Mouse (Mus musculus): ENCODE measurements around the gene 2210407C18Rik. TPM values are rescaled to one million over a fixed set of nuclear protein-coding genes. Genes with fewer than 3 reads are reported as not detected.

2210407C18Rik gene
- not detected in 2 replicates for polyA plus RNA-seq (2012; ENCODE audit: low replicate concordance)

DNA sequence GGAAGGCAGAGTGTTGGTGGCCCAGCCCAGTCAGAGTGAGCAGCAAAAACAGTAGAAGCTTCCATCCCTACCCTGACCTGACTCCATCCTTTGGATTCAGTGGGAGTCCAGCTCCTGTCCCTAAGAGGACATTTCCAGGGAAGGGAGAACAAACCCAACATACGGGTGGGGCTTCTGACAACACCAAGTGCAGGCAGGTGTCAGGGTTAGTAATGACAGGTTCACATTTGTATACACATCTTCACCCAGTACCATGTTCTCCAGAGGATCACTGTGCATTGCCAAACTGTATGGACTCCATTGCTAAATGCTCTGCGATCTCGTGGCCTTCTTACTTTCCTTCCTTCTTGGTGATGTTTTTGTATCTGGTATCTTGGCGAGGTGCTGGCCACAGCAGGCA lies at the start of gene 2210407C18Rik:
Gene 2210407C18Rik (minus strand): TSS at position 101 of the 400 bp plus-strand sequence.

DNA sequence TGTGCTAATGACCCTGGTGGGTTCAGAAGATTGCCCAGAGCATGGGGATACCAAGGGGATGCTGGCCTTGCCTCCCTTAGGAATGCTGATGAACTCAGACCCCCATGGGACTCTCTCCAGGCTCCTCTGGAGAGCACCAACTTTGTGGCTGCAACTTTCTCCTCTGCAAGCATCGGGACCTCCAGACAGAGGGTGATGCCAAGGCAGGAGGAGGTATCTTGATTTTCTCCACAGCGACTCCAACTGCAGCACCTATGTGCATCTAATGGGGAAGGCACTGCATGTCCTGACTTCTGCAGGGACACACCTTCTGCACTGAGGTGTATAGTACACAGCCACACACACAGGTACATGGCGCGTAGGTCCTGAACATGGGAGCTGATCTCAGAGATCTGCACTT lies 42.7 kb upstream of the 2210407C18Rik start, which contains the start of gene Olfr322:
Gene Olfr322 (plus strand): TSS at position 187 of the 400 bp plus-strand sequence.

GRCm38 (mm10) chr11:58640272-58640867 lies 24.5 kb upstream of the 2210407C18Rik start, which contains the start of gene Trim58:
TSS of gene Trim58 (plus strand) at chr11:58640465.

GRCm38 (mm10) chr11:58630401-58630800 lies 14.5 kb upstream of the 2210407C18Rik start, which contains the start of gene Olfr323:
TSS of gene Olfr323 (minus strand) at chr11:58630501.

DNA sequence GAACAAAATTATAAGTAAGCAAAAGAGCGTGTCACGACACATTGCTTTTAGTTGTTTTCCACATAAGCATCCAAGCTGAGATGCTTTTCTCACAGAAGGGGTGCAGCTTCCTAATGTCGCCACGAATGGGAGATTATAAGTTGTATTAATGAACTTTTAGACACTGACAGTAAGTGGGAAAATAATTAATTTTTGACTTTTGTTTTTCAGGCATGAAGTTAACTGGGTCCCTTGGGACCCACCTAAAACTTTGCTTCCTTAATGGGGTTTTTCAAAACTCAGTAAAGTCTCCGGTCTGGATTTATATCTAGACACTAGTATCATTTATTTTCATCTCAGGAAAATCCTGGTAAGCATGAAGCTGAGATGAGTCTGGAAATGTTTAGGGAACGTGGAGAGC lies 21.1 kb downstream of the 2210407C18Rik start, which contains the start of gene Olfr324:
Gene Olfr324 (plus strand): TSS at position 301 of the 400 bp plus-strand sequence.

GRCm38 (mm10) chr11:58577430-58577829 lies 38.4 kb downstream of the 2210407C18Rik start, which contains the start of gene Olfr325:
TSS of gene Olfr325 (plus strand) at chr11:58577730.

DNA sequence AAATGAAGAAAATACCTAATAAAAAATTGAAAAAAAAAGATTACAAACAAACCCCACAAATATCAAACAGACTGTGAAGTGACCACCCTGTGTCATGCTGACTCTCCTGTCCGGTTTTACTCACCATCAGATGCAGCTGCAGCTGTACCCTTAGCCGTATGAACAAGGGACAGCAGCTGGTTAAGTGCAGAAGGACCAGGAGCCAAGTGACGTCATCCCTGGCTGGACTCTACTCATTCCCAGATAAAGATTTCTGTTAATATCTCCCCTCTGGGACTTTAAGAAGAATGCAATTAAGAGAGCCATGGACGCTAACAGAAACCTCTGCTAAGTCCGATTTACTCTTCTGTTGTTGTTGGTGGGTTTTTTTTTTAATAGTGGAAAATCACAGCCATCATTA lies 45.5 kb downstream of the 2210407C18Rik start, which contains the start of gene Olfr224:
Gene Olfr224 (minus strand): TSS at position 149 of the 400 bp plus-strand sequence.

Other genes starting within 250 kb of the 2210407C18Rik start
- not detected in 2 replicates for gene Lypd8, start 237.0 kb downstream of the 2210407C18Rik start, polyA plus RNA-seq (2012; ENCODE audit: low replicate concordance)
- not detected in 2 replicates for gene 1810065E05Rik, start 195.0 kb downstream of the 2210407C18Rik start, polyA plus RNA-seq (2012; ENCODE audit: low replicate concordance)
- not detected in 2 replicates for gene Gm12253, start 183.5 kb downstream of the 2210407C18Rik start, polyA plus RNA-seq (2012; ENCODE audit: low replicate concordance)
- gene Lypd9, start 163.2 kb downstream of the 2210407C18Rik start, polyA plus RNA-seq (2012; ENCODE audit: low replicate concordance), result not detected in 2 replicates
- gene Olfr30, start 153.8 kb downstream of the 2210407C18Rik start, polyA plus RNA-seq (2012; ENCODE audit: low replicate concordance), result not detected in 2 replicates
- gene Olfr332, start 123.5 kb downstream of the 2210407C18Rik start, polyA plus RNA-seq (2012; ENCODE audit: low replicate concordance), result not detected in 2 replicates
- gene Olfr331, start 113.5 kb downstream of the 2210407C18Rik start, polyA plus RNA-seq (2012; ENCODE audit: low replicate concordance), result not detected in 2 replicates
- gene Olfr330, start 81.2 kb downstream of the 2210407C18Rik start, polyA plus RNA-seq (2012; ENCODE audit: low replicate concordance), result not detected in 2 replicates
- not detected in 2 replicates for gene Olfr329-ps, start 69.7 kb downstream of the 2210407C18Rik start, polyA plus RNA-seq (2012; ENCODE audit: low replicate concordance)
- gene Olfr328, start 60.4 kb downstream of the 2210407C18Rik start, polyA plus RNA-seq (2012; ENCODE audit: low replicate concordance), result not detected in 2 replicates
- not detected in 2 replicates for gene Olfr224, start 45.5 kb downstream of the 2210407C18Rik start, polyA plus RNA-seq (2012; ENCODE audit: low replicate concordance)
- gene Olfr325, start 38.3 kb downstream of the 2210407C18Rik start, polyA plus RNA-seq (2012; ENCODE audit: low replicate concordance), result not detected in 2 replicates
- not detected in 2 replicates for gene Olfr324, start 21.0 kb downstream of the 2210407C18Rik start, polyA plus RNA-seq (2012; ENCODE audit: low replicate concordance)
- 0.18 TPM in 1 of 2 replicates, not detected in the other for gene Olfr323, start 14.4 kb upstream of the 2210407C18Rik start, polyA plus RNA-seq (2012; ENCODE audit: low replicate concordance)
- gene Trim58, start 24.4 kb upstream of the 2210407C18Rik start, polyA plus RNA-seq (2012; ENCODE audit: low replicate concordance), result 0.15 and 5.6 TPM in 2 replicates
- 0.03 TPM in 1 of 2 replicates, not detected in the other for gene Olfr322, start 42.7 kb upstream of the 2210407C18Rik start, polyA plus RNA-seq (2012; ENCODE audit: low replicate concordance)
- gene Olfr320, start 65.0 kb upstream of the 2210407C18Rik start, polyA plus RNA-seq (2012; ENCODE audit: low replicate concordance), result not detected in 2 replicates
- gene Olfr319, start 83.1 kb upstream of the 2210407C18Rik start, polyA plus RNA-seq (2012; ENCODE audit: low replicate concordance), result not detected in 2 replicates
- gene Olfr318, start 107.9 kb upstream of the 2210407C18Rik start, polyA plus RNA-seq (2012; ENCODE audit: low replicate concordance), result not detected in 2 replicates
- not detected in 2 replicates for gene Olfr317, start 123.1 kb upstream of the 2210407C18Rik start, polyA plus RNA-seq (2012; ENCODE audit: low replicate concordance)
- 0.12 TPM in 1 of 2 replicates, not detected in the other for gene Olfr316, start 136.7 kb upstream of the 2210407C18Rik start, polyA plus RNA-seq (2012; ENCODE audit: low replicate concordance)
- gene Olfr315, start 157.1 kb upstream of the 2210407C18Rik start, polyA plus RNA-seq (2012; ENCODE audit: low replicate concordance), result not detected in 2 replicates
- gene Olfr314, start 166.9 kb upstream of the 2210407C18Rik start, polyA plus RNA-seq (2012; ENCODE audit: low replicate concordance), result not detected in 2 replicates
- not detected in 2 replicates for gene Fam183b, start 185.9 kb upstream of the 2210407C18Rik start, polyA plus RNA-seq (2012; ENCODE audit: low replicate concordance)
- gene Olfr313, start 198.9 kb upstream of the 2210407C18Rik start, polyA plus RNA-seq (2012; ENCODE audit: low replicate concordance), result not detected in 2 replicates
- gene Olfr312, start 213.2 kb upstream of the 2210407C18Rik start, polyA plus RNA-seq (2012; ENCODE audit: low replicate concordance), result not detected in 2 replicates
- gene Olfr311, start 223.2 kb upstream of the 2210407C18Rik start, polyA plus RNA-seq (2012; ENCODE audit: low replicate concordance), result not detected in 2 replicates
- 0.66 and 2.4 TPM in 2 replicates for gene Gm12258, start 231.1 kb upstream of the 2210407C18Rik start, polyA plus RNA-seq (2012; ENCODE audit: low replicate concordance)